Mouse (Mus musculus) cortical plate, adult 2 months (tissue): Measurements from ENCODE around the gene Rad51b. TPM values are rescaled to one million over a fixed set of nuclear protein-coding genes. Genes with fewer than 3 reads are reported as not detected.

Experiments used
- H3K27ac ChIP-seq: fragments of 200-500 bp; 2 replicates; pipeline ENCODE4 v1.5.1; 2012; ENCODE audit warnings: low read length, control low read depth, inconsistent platforms; ENCODE audit not compliant: insufficient read depth
- H3K4me1 ChIP-seq: fragments of 200-500 bp; 2 replicates; pipeline ENCODE4 v1.6.1; 2011; ENCODE audit warnings: low read length; ENCODE audit not compliant: control insufficient read depth, insufficient read depth
- H3K4me3 ChIP-seq: fragments of 200-500 bp; 2 replicates; pipeline ENCODE4 v1.5.1; 2011; ENCODE audit warnings: mild to moderate bottlenecking, low read length, control low read depth; ENCODE audit not compliant: insufficient read depth
- CTCF ChIP-seq: fragments of 200-500 bp; IDR thresholded peaks from 2 replicates; pipeline ENCODE4 v1.5.1; 2011; ENCODE audit warnings: mild to moderate bottlenecking, control low read depth, low read length; ENCODE audit not compliant: insufficient read depth; ENCODE audit errors: extremely low read depth
- POLR2A ChIP-seq: fragments of 200-500 bp; IDR thresholded peaks from 2 replicates; pipeline ENCODE4 v1.6.1; 2011; ENCODE audit warnings: mild to moderate bottlenecking, low read length, control low read depth; ENCODE audit not compliant: insufficient read depth; ENCODE audit errors: extremely low read depth
- polyA plus RNA-seq: library from polyadenylated mRNA; depleted of rRNA; stranded (reverse); fragments of >200 nt; gene quantifications from 2 replicates; pipeline ENCODE4 v1.2.3, GENCODE M21; 2012

Gene Rad51b
- polyA plus RNA-seq, 1 experiment: 0.17 TPM

DNA sequence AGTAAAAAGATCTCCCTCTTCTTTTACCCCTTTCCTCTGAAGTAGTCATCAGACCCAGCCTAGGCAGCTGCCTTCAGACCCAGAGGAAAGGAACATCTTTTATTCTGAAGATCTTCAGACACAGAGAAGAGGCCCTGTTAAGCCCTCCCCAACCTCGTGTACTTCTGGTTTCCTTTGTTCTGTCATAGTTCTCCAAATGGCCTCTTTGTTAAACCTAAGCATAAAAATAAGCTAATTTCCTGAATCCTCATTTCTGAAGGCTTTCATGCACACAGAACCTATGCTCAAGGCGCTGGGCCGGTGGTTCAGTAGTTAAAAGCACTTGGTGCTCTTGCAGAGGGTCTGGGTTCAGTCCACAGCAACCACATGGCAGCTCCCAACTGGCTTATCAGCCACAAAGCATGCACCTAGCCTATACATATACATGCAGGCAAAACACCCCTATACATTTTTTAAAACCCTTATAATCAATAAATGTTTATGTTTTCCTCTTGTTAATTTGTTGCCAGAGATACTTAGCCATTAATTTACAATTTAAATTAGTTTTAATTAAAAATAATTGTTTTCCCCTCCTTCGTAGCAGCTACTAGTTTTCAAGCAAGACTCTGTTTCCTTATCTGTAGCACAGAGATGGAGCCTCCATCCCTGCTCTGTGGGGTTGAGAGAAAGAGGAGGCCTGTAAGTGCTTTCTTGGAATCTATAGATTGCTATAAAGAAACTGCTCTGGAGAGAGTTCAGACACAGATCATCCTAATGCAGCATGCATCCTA lies 330.5 kb downstream of the Rad51b start:
- no peak for TF ChIP-seq POLR2A
- Histone ChIP-seq H3K4me1 (no peaks in the 10 kb centered on the region; the same call in 1 of the 2 replicates), H3K4me3 (no peak overlapping the region), H3K27ac (peak overlapping the region; percentile 57; the same call in 1 of the 2 replicates)

DNA sequence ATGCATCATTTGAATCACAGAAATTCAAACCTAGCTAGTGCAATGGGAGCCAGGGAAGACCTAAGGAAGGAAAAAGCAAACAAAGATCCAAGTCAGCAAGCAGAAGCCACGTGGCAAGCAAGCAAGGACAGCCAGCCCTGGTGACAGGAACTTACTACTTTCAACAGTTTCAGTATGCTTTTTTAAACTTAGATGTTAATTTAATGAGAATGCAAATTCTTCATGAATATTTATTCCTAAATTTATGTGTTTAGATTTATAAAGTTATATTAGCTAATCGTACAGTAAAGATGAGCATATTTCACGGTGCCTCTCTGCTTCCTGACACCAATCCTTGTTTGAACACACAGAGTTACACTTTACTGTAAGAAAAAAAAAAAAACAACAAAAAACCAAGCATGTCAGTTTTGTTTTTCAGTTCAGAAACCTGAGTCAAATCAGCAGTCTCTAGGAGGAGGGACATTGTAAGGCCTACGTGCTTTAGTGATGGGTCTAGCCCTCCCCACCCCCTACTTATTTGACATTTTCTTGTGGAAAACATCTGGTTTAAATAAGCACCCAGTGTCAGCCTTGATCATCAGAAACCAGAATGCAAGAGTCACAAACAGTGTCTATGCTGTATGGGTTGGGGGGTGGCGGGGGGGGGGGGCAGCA lies 331.2 kb downstream of the Rad51b start:
- no peak for TF ChIP-seq CTCF
- no peak for TF ChIP-seq POLR2A
- Histone ChIP-seq H3K27ac (no peak overlapping the region), H3K4me1 (no peaks in the 10 kb centered on the region; the same call in 1 of the 2 replicates), H3K4me3 (no peak overlapping the region)

- peak overlapping the region; percentile 81 for H3K27ac ChIP-seq
- no peaks in the 10 kb centered on the region for H3K4me1 ChIP-seq
- TF ChIP-seq CTCF (no peak), POLR2A (no peak)
- no peak overlapping the region for H3K4me3 ChIP-seq
Observed at GRCm38 (mm10) chr12:79629945-79630850, 333.1 kb downstream of the Rad51b start.

DNA sequence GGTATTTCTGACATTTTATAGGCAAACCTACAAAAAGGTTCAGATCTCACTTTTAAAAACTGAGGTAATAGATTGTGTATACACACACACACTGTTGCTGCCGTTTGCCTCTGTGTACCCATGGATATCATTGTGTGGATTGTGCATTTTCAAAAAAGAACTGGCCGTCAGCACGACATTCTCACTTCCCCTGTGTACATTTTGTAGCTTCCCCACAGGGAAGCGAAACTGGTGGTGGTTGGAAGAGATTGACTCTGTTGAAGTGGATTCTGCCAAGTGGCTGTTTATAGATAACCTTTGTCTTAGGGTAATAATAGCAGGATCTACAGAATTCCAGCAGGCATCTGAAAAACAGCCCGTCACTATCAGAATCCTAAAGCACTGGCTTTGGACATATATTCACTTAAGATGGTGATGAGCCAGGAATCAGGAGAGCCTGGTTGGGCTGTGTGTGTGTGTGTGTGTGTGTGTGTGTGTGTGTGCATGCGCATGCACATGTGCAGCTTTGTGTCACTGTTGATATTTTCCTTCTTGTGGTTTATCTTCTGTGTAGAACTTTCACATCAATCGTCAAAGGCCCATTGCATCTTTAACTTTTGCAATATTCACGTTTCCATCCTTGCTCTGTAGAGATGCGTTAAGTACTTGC lies 336.5 kb downstream of the Rad51b start:
- H3K4me1 ChIP-seq: no peaks in the 10 kb centered on the region
- no peak overlapping the region for H3K4me3 ChIP-seq
- no peak overlapping the region for H3K27ac ChIP-seq
- TF ChIP-seq CTCF: no peak
- no peak for TF ChIP-seq POLR2A

DNA sequence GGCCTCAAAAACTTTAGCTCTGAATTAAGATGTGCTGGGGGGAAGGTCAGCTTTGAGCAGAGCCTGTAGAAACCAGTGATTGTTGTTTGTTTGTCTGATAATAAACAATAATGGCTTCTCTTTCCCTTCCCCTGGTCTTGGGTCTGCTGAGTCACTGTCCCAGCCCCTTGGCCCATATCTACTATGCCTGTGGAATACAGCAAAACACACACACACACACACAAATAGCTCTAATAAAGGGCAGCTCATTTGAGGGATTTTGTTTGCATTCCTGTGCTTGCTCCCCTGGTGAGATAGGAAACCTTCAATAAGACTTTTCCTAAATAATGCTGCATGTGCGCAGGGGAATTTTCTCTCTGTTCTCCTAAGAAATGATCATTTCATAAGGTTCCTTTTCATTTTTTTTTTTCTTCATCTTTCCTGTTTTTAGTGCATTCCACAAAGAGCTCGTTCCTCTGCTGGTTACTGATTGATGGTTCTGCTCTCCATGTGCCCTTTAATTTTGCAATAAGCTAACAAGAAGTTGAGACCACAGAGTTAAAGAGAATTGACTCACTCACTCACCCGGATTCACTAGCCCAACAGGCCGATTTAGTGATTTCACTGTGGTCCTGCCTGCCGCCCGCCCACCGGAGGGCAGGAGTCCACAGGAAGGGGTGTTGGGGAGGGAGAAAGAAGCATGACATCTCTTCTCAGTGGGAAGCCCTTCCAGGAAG lies 344.6 kb downstream of the Rad51b start:
- Histone ChIP-seq H3K4me1 (no peaks in the 10 kb centered on the region), H3K27ac (peak overlapping the region; percentile 3; the same call in 1 of the 2 replicates), H3K4me3 (no peak overlapping the region)
- TF ChIP-seq POLR2A: no peak

DNA sequence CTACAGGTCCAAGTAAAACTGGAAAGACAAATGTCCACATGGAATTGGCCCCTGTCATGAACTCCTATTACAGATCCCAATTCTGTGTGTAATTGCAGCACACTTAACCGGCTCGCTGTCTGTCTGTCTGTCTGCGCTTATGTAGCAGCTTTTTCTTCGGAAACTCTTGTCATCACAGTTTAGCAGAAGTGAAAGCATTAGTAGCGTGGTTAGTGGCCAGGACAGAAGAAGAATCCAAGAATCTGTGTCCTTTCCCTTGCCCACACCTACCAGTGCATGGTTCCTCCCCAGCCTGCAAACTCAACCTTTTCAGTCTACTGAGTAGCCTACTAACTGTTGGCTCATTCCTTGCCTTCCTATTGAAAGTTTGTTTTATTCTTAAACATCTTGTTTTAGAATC lies 345.6 kb downstream of the Rad51b start:
- TF ChIP-seq POLR2A (no peak), CTCF (no peak)
- Histone ChIP-seq H3K4me3 (no peak overlapping the region), H3K4me1 (0 out of 2 replicates have a peak, but pooled peaks cover 1% of the 10 kb centered on the region), H3K27ac (no peak overlapping the region)

- no peak overlapping the region for H3K27ac ChIP-seq
- H3K4me1 ChIP-seq: 0 out of 2 replicates have a peak, but pooled peaks cover 4% of the 10 kb centered on the region
- TF ChIP-seq CTCF (no peak), POLR2A (no peak)
- H3K4me3 ChIP-seq: no peak overlapping the region
Observed at GRCm38 (mm10) chr12:79645656-79646055, 348.6 kb downstream of the Rad51b start.

- TF ChIP-seq CTCF (no peak), POLR2A (no peak)
- no peak overlapping the region for H3K27ac ChIP-seq
- H3K4me3 ChIP-seq: no peak overlapping the region
- H3K4me1 ChIP-seq: 0 out of 2 replicates have a peak, but pooled peaks cover 4% of the 10 kb centered on the region
Observed at GRCm38 (mm10) chr12:79646646-79647164, 349.6 kb downstream of the Rad51b start.

DNA sequence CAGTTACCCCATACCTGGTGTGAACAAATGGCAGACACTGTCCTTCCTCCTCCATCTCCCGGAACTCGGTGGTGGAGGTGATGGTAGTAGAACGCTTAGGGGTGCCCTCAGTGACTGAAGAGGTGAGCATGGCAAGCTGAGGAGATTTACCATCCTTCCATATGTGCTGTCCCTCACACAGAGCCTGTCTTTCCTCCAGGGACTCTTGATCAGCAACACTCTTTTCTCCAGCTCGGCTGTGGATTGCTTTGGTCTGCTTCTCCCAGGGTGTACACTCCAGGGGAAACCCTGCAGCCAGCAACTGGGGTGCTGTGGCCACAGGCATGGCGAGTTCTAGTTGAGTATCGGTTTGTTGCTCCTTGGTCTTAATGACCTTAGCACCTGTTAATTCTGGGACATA lies 350.3 kb downstream of the Rad51b start:
- Histone ChIP-seq H3K4me1 (0 out of 2 replicates have a peak, but pooled peaks cover 4% of the 10 kb centered on the region), H3K4me3 (no peak overlapping the region), H3K27ac (no peak overlapping the region)
- no peak for TF ChIP-seq CTCF
- TF ChIP-seq POLR2A: no peak
